Mouse (Mus musculus): ENCODE results near the gene Tm4sf20. TPM values are rescaled to one million over a fixed set of nuclear protein-coding genes. Genes with fewer than 3 reads are reported as not detected.

The Tm4sf20 gene
- polyA plus RNA-seq, 1 experiment from 2014 or later, result 0.22 TPM

DNA sequence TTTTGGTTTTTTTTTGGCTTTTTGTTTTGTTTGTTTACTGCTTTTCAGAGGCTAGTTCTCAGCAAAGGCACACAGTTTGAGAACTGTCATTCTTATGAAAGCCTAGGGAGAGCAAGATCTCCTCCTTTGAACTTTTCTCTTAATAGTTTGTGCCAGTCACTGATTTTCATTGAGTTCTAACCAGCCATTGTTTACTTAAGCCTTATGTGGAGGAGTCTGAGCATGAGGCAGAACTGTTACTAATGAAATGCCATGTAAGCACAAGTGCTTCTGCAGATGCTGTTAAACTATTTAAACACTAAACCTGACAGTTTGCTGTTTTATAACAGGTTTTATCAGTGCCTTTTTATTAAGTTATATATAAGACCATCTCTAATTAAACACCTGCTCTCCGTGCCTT is 30.2 kb downstream of the Tm4sf20 start:
- H3K27me3 ChIP-seq (replicated peaks), result no peaks in the 10 kb centered on the region
- no peak overlapping the region for H3K27ac ChIP-seq
- peaks cover 33% of the 10 kb centered on the region for H3K36me3 ChIP-seq
- 98% methylated on average over 1 of the region's 1 CpGs for WGBS
- H3K4me3 ChIP-seq, result no peak overlapping the region
- ATAC-seq (ENCODE audit: low FRiP score, low read depth), result no peak
- H3K4me2 ChIP-seq (replicated peaks), result no peak overlapping the region
- no peaks in the 10 kb centered on the region for H3K9me3 ChIP-seq
- no peak overlapping the region for H3K9ac ChIP-seq
- H3K4me1 ChIP-seq, result no peaks in the 10 kb centered on the region

GRCm38 (mm10) chr1:82733357-82733756 is 34.9 kb downstream of the Tm4sf20 start:
- H3K4me3 ChIP-seq, result no peak overlapping the region
- no peak overlapping the region for H3K27ac ChIP-seq
- H3K4me1 ChIP-seq, result no peaks in the 10 kb centered on the region
- no peak overlapping the region for H3K9ac ChIP-seq
- H3K4me2 ChIP-seq (replicated peaks), result no peak overlapping the region
- H3K9me3 ChIP-seq, result no peaks in the 10 kb centered on the region
- 96% methylated on average over 1 of the region's 1 CpGs for WGBS
- ATAC-seq (ENCODE audit: low FRiP score, low read depth), result no peak
- no peaks in the 10 kb centered on the region for H3K27me3 ChIP-seq (replicated peaks)
- peaks cover 70% of the 10 kb centered on the region for H3K36me3 ChIP-seq

DNA sequence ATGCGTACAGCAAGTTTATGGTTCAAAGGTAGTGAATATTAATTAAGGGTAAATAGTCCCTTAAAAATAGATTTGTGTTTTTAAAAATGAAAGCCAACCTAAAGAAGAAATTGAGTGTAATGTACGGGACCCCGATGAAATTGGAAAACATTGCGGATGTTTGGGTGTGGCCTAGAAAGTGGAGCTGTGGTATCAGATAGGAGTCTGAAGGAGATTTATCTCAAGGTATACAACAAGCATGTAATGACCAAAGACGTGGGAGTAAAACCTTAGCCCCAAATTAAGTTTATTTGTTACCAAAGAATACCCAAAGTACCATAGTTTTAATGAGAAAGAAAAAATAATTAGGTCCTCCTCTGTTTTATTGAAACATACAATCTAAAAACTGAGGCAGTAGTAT is 41.8 kb downstream of the Tm4sf20 start:
- H3K9me3 ChIP-seq, result no peaks in the 10 kb centered on the region
- H3K9ac ChIP-seq, result no peak overlapping the region
- 93% methylated on average over 5 of the region's 5 CpGs for WGBS
- 0 out of 2 replicates have a peak, but pooled peaks cover 2% of the 10 kb centered on the region for H3K27me3 ChIP-seq (replicated peaks)
- peaks cover 31% of the 10 kb centered on the region for H3K36me3 ChIP-seq
- no peak for ATAC-seq (ENCODE audit: low FRiP score, low read depth)
- H3K4me3 ChIP-seq, result no peak overlapping the region
- H3K4me2 ChIP-seq (replicated peaks), result no peak overlapping the region
- no peak overlapping the region for H3K27ac ChIP-seq
- H3K4me1 ChIP-seq, result peaks cover 9% of the 10 kb centered on the region

DNA sequence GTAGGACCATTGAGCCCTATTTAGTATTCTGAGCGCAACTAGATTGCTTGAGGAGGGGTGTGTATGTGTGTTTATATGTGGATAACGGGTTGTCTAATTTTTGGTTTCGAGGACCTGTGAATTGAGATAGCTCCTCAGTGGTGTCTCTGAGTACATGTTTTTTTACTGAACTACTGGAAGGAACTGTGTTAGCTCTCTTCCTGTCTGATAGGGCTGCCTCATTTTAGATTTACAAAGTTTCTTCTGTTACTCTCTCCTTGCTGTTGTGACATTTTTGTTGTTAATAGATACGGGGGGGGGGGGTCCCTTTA is 42.4 kb downstream of the Tm4sf20 start:
- no peaks in the 10 kb centered on the region for H3K9me3 ChIP-seq
- H3K4me3 ChIP-seq, result peak overlapping the region; percentile 76
- peaks cover 25% of the 10 kb centered on the region for H3K36me3 ChIP-seq
- peak overlapping the region; percentile 83 for H3K4me2 ChIP-seq (replicated peaks)
- H3K9ac ChIP-seq, result peak overlapping the region; percentile 93; the same call in 1 of the 2 replicates
- H3K27ac ChIP-seq, result no peak overlapping the region
- WGBS, result 63% methylated on average over 4 of the region's 4 CpGs
- H3K4me1 ChIP-seq, result peaks cover 9% of the 10 kb centered on the region
- 0 out of 2 replicates have a peak, but pooled peaks cover 2% of the 10 kb centered on the region for H3K27me3 ChIP-seq (replicated peaks)
- ATAC-seq (ENCODE audit: low FRiP score, low read depth), result no peak

DNA sequence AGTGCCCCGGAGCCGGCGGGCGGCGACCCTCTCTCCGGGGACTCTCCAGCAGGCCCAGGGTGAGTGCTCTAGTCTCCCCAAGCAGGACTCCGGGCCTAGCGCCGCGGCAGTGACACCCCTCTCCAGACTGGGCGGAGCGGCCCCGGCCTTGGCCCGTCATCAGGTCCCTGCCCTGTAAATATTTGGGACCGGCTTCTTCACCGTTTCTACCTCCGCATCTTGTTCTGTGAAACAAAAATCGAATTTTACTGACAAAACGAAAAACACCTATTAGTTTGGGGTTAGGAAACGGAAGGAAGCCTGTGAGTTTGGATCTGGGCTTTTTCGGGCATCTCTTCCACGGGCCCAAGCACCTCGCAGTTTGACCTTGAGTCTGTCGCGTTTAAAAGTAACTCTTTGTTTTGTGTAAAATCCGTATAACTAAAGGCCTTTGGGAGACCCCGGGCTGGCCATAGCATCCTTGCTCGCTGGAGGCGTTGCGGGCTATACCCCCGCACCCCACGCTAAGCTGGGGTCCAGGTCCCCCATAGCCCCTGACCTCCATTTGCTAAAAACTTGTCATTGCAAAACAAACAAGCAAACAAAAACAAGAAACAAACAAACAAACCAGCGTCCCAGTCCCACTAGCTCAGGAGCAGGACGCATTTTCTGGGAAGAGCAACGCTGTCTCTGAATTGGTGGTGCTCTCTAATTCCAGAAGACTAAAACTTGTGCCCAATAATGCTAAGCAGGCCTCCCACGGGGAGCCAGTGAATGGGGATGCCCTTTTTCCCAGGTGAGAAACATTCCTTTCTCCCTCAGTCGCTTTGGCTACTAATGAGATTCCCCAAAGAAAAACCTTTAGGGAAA is 43.0 kb downstream of the Tm4sf20 start:
- Histone ChIP-seq H3K36me3 (peaks cover 21% of the 10 kb centered on the region; the same call in 1 of the 2 replicates), H3K4me3 (peak overlapping the region; percentile 76), H3K27me3 (replicated peaks) (0 out of 2 replicates have a peak, but pooled peaks cover 2% of the 10 kb centered on the region), H3K27ac (no peak overlapping the region), H3K9me3 (no peaks in the 10 kb centered on the region), H3K4me1 (peaks cover 9% of the 10 kb centered on the region), H3K4me2 (replicated peaks) (peak overlapping the region; percentile 83), H3K9ac (peak overlapping the region; percentile 93)
- WGBS, result 1% methylated on average over 37 of the region's 37 CpGs
- ATAC-seq (ENCODE audit: low FRiP score, low read depth), result peak; percentile 98

GRCm38 (mm10) chr1:82724339-82725025 is 43.8 kb downstream of the Tm4sf20 start, which contains the start of gene Mff:
Mff (plus strand) TSS chr1:82724890.
- H3K36me3 ChIP-seq, result peaks cover 15% of the 10 kb centered on the region; the same call in 1 of the 2 replicates
- WGBS, result 10% methylated on average over 38 of the region's 38 CpGs
- ATAC-seq (ENCODE audit: low FRiP score, low read depth), result peak; percentile 100
- peak within 1 kb of the TSS; percentile 76 for H3K4me3 ChIP-seq
- H3K9me3 ChIP-seq, result no peaks in the 10 kb centered on the region
- peak within 1 kb of the TSS; percentile 83 for H3K4me2 ChIP-seq (replicated peaks)
- peak within 1 kb of the TSS; percentile 93 for H3K9ac ChIP-seq
- H3K4me1 ChIP-seq, result peaks cover 9% of the 10 kb centered on the region
- 0 out of 2 replicates have a peak, but pooled peaks cover 2% of the 10 kb centered on the region for H3K27me3 ChIP-seq (replicated peaks)
- no peak within 1 kb of the TSS for H3K27ac ChIP-seq

DNA sequence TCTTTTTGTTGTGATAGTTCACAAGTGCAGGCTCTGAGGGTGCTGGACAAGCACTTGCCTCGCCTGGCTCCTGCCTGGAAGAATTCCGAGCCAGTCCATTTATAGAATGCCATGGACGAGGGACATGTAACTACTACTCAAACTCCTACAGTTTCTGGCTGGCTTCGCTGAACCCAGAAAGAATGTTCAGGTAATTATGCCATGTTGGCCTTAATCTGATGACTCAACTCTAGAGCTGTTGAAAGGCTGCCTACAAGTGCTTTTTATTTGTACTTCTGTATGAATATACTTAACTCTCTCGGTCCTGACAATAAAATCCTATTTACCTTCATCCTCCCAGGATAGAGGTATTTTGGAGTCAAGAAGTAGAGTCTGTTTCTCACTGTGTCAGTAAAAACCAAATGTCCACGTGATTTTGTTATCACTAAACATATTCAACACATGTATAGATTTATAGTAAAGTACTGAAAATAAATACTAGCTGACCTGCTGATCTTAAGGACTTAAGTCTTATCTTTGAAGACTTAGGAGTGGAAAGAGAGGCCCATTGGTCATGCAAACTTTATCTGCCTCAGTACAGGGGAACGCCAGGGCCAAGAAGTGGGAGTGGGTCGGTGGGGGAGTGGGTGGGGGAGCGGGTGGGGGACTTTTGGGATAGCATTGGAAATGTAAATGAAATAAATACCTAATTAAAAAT is 50.3 kb downstream of the Tm4sf20 start:
- Histone ChIP-seq H3K27ac (no peak overlapping the region), H3K9me3 (no peaks in the 10 kb centered on the region), H3K4me1 (no peaks in the 10 kb centered on the region), H3K27me3 (replicated peaks) (0 out of 2 replicates have a peak, but pooled peaks cover 2% of the 10 kb centered on the region), H3K36me3 (no peaks in the 10 kb centered on the region), H3K4me2 (replicated peaks) (no peak overlapping the region), H3K9ac (no peak overlapping the region), H3K4me3 (no peak overlapping the region)
- 81% methylated on average over 9 of the region's 9 CpGs for WGBS
- no peak for ATAC-seq (ENCODE audit: low FRiP score, low read depth)

Other genes starting within 250 kb of the Tm4sf20 start
- 0.10 and 0.14 TPM in 2 replicates for gene Col4a4, start 181.6 kb downstream of the Tm4sf20 start, polyA plus RNA-seq (2016; fragmentation: Nextera tagmentation; extraction: Ambion mirVana)
- 0.23 and 0.24 TPM in 2 replicates for gene Col4a3, start 181.5 kb downstream of the Tm4sf20 start, polyA plus RNA-seq (2016; fragmentation: Nextera tagmentation; extraction: Ambion mirVana)
- gene Mff, start 43.6 kb downstream of the Tm4sf20 start, polyA plus RNA-seq (2016; fragmentation: Nextera tagmentation; extraction: Ambion mirVana), result 272 and 294 TPM in 2 replicates
- gene Gm47791, start 2.8 kb upstream of the Tm4sf20 start, polyA plus RNA-seq (2016; fragmentation: Nextera tagmentation; extraction: Ambion mirVana), result not detected in 2 replicates
- 44.7 and 54.5 TPM in 2 replicates for gene Agfg1, start 71.0 kb upstream of the Tm4sf20 start, polyA plus RNA-seq (2016; fragmentation: Nextera tagmentation; extraction: Ambion mirVana)
- 0.33 and 0.43 TPM in 2 replicates for gene A030005L19Rik, start 144.9 kb upstream of the Tm4sf20 start, polyA plus RNA-seq (2016; fragmentation: Nextera tagmentation; extraction: Ambion mirVana)
- not detected in 2 replicates for gene A030014E15Rik, start 156.5 kb upstream of the Tm4sf20 start, polyA plus RNA-seq (2016; fragmentation: Nextera tagmentation; extraction: Ambion mirVana)
- gene Gm6217, start 162.9 kb upstream of the Tm4sf20 start, polyA plus RNA-seq (2016; fragmentation: Nextera tagmentation; extraction: Ambion mirVana), result not detected in 2 replicates
- gene A030003K21Rik, start 174.9 kb upstream of the Tm4sf20 start, polyA plus RNA-seq (2016; fragmentation: Nextera tagmentation; extraction: Ambion mirVana), result not detected in 2 replicates
- gene Gm7544, start 187.6 kb upstream of the Tm4sf20 start, polyA plus RNA-seq (2016; fragmentation: Nextera tagmentation; extraction: Ambion mirVana), result not detected in 2 replicates
- gene Gm47955, start 191.8 kb upstream of the Tm4sf20 start, polyA plus RNA-seq (2016; fragmentation: Nextera tagmentation; extraction: Ambion mirVana), result not detected in 2 replicates
- not detected in 2 replicates for gene Gm47959, start 232.1 kb upstream of the Tm4sf20 start, polyA plus RNA-seq (2016; fragmentation: Nextera tagmentation; extraction: Ambion mirVana)